Mouse (Mus musculus) stomach, postnatal 0 days (tissue): ENCODE results near the gene Adgrd1. TPM values are rescaled to one million over a fixed set of nuclear protein-coding genes. Genes with fewer than 3 reads are reported as not detected.

Experiments used
- ATAC-seq: fragments of 200-750 bp; cut with Nextera tagmentation; 2 replicates; pipeline ENCODE4 v1.8.0; 2017; ENCODE audit not compliant: low FRiP score, low TSS enrichment
- DNase-seq: peaks from one replicate; pipeline ENCODE4 v3.0.0-alpha.2; 2016; ENCODE audit warnings: low spot score
- H3K27ac ChIP-seq: fragments of 300-500 bp; sonication (generic); replicated peaks from 2 replicates; pipeline ENCODE4 v1.5.1; 2014; ENCODE audit warnings: mild to moderate bottlenecking, control low read depth
- H3K27me3 ChIP-seq: fragments of 300-500 bp; sonication (generic); 2 replicates; pipeline ENCODE4 v1.6.1; 2014; ENCODE audit warnings: low read length; ENCODE audit not compliant: control insufficient read depth, insufficient read depth
- H3K36me3 ChIP-seq: fragments of 300-500 bp; sonication (generic); 2 replicates; pipeline ENCODE4 v1.6.1; 2014; ENCODE audit warnings: low read length, mixed read lengths; ENCODE audit not compliant: control insufficient read depth, insufficient read depth
- H3K4me1 ChIP-seq: fragments of 300-500 bp; sonication (generic); replicated peaks from 2 replicates; pipeline ENCODE4 v1.6.1; 2014; ENCODE audit warnings: antibody characterized with exemption; ENCODE audit not compliant: control insufficient read depth, insufficient read depth
- H3K4me2 ChIP-seq: fragments of 300-500 bp; sonication (generic); replicated peaks from 2 replicates; pipeline ENCODE4 v1.6.1; 2014; ENCODE audit warnings: low read depth, mild to moderate bottlenecking, control low read depth, moderate library complexity
- H3K4me3 ChIP-seq: fragments of 300-500 bp; sonication (generic); 2 replicates; pipeline ENCODE4 v1.5.1; 2014; ENCODE audit warnings: low read depth, low read length, control low read depth
- H3K9ac ChIP-seq: fragments of 300-500 bp; sonication (generic); 2 replicates; pipeline ENCODE4 v1.6.1; 2014; ENCODE audit warnings: mild to moderate bottlenecking, low read length, control low read depth, mixed read lengths
- H3K9me3 ChIP-seq: fragments of 300-500 bp; sonication (generic); 2 replicates; pipeline ENCODE4 v1.6.1; 2016; ENCODE audit warnings: low read length; ENCODE audit not compliant: control insufficient read depth
- CTCF ChIP-seq: IDR thresholded peaks from 2 replicates; pipeline ENCODE4 v1.5.1; 2016; ENCODE audit warnings: antibody characterized with exemption, low read depth, mild to moderate bottlenecking, moderate library complexity
- EP300 ChIP-seq: optimal IDR thresholded peaks from 2 replicates; pipeline ENCODE3; 2016; ENCODE audit warnings: antibody characterized with exemption
- WGBS: fragments of 180-500 bp; shearing (Covaris S2); extraction: QIAGEN DNeasy Blood & Tissue Kit; methylation state at CpG from one replicate; pipeline ENCODE4 v1.1.7; 2014; 5-methylcytosine and 5-hydroxymethylcytosine counted together
- polyA plus RNA-seq: library from polyadenylated mRNA; unstranded; fragments of >200 nt; fragmentation: Nextera tagmentation; extraction: Ambion mirVana; gene quantifications from 2 replicates; pipeline ENCODE4 v1.2.1, GENCODE M21; 2015

The Adgrd1 gene
- polyA plus RNA-seq, 1 experiment from 2014 or later: 3.7 TPM

DNA sequence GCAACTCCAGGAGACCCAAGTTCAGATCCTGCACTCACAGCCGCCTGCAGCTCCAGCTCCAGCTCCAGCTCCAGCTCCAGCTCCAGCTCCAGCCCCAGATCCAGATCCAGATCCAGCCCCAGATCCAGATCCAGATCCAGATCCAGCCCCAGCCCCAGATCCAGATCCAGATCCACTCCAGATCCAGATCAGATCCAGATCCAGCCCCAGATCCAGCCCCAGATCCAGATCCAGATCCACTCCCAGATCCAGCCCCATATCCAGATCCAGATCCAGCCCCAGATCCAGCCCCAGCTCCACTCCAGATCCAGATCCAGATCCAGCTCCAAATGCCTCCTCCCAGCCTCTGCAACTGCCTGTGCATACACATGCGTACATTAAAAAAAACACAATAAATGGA lies 131.6 kb downstream of the Adgrd1 start:
- Histone ChIP-seq H3K9ac (no peak overlapping the region), H3K36me3 (no peaks in the 10 kb centered on the region), H3K4me1 (no peaks in the 10 kb centered on the region), H3K9me3 (no peaks in the 10 kb centered on the region), H3K4me2 (no peak overlapping the region), H3K4me3 (no peak overlapping the region), H3K27ac (no peak overlapping the region), H3K27me3 (no peaks in the 10 kb centered on the region)
- TF ChIP-seq CTCF: no peak
- DNase-seq (no peak), ATAC-seq (no peak)
- WGBS: 83% methylated on average over 2 of the region's 2 CpGs

DNA sequence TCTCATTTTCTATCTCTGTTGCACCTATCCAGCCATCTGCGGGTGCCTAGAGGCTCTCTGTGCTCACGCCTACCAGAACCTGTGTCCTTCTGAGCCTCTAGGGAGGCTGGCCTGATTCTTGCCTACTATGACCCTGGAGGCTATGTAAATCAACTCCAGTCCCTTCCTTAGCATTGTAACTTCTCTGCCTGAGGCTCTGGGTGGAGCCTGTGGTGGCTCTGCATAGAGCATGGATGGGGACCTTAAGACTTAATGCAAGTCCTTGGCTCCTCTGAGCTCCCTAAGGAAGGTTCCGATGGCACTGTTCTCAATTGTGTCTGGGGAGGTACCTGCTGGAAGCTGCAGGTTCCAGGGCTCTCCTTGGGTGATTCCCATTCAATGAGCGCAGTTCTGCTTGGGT lies 136.8 kb downstream of the Adgrd1 start:
- H3K9me3 ChIP-seq: no peaks in the 10 kb centered on the region
- H3K9ac ChIP-seq: no peak overlapping the region
- H3K4me1 ChIP-seq: no peaks in the 10 kb centered on the region
- no peaks in the 10 kb centered on the region for H3K36me3 ChIP-seq
- TF ChIP-seq CTCF (no peak), EP300 (no peak)
- H3K4me2 ChIP-seq: no peak overlapping the region
- 93% methylated on average over 4 of the region's 4 CpGs for WGBS
- no peak for DNase-seq
- ATAC-seq: no peak
- H3K27ac ChIP-seq: no peak overlapping the region
- no peak overlapping the region for H3K4me3 ChIP-seq
- H3K27me3 ChIP-seq: no peaks in the 10 kb centered on the region

DNA sequence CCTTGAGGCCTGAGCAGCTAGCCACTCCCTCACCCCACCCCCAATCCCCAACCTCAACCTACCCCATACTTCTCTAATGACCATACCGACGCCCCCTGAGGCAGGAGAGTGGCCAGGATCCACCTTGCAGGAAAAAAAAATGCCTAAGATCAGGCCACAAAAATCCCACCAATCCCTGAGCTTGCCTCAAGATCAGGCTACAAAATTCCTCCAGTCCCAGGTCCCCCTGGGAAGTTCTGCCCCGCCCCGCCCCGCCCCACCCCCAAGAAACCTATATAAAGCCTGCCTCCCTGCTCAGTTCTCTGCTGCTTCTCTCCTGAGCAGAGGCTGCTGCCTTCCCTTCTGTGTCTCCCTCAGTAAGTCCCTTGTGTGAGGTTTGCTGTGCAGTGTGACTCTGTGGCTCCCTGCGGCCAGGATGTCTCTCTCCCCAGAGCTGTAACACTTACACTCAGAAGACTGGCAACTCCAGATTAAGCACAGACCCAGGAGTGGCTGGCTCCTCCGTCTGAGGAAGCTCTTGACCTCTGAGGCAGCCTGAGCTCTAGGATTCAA lies 137.4 kb downstream of the Adgrd1 start:
- DNase-seq (no peak), ATAC-seq (no peak)
- Histone ChIP-seq H3K27ac (no peak overlapping the region), H3K27me3 (no peaks in the 10 kb centered on the region), H3K36me3 (no peaks in the 10 kb centered on the region), H3K9me3 (no peaks in the 10 kb centered on the region), H3K4me3 (no peak overlapping the region), H3K9ac (no peak overlapping the region), H3K4me2 (no peak overlapping the region), H3K4me1 (no peaks in the 10 kb centered on the region)
- TF ChIP-seq CTCF (no peak), EP300 (no peak)
- WGBS: 81% methylated on average over 7 of the region's 7 CpGs

- DNase-seq: no peak
- 74% methylated on average over 10 of the region's 11 CpGs for WGBS
- Histone ChIP-seq H3K27ac (no peak overlapping the region), H3K4me3 (no peak overlapping the region), H3K9ac (no peak overlapping the region), H3K9me3 (no peaks in the 10 kb centered on the region), H3K36me3 (no peaks in the 10 kb centered on the region), H3K27me3 (no peaks in the 10 kb centered on the region), H3K4me2 (no peak overlapping the region), H3K4me1 (no peaks in the 10 kb centered on the region)
- TF ChIP-seq CTCF: no peak
- no peak for TF ChIP-seq EP300
- ATAC-seq: no peak
Measured at GRCm38 (mm10) chr5:129236366-129236765, 139.8 kb downstream of the Adgrd1 start.

DNA sequence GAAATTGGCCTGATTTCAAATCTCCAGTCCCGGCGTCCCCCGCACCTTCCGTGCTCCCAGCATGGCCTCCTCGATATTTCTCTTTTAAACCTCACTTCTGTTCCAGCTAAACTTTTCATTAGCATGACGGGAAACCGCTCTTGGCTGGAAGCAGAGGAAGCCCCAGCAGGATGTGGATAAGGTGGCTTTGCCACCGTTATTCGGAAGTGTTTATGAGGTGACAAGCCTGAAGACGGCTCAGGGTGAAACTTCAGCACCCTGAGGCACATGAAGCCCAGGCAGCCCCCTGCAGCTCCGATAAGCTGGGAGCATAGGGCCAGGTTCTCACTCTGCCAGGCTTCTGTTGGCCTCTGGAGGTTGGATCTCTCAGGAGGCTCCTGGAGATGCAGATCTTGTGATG lies 145.3 kb downstream of the Adgrd1 start:
- Histone ChIP-seq H3K9me3 (no peaks in the 10 kb centered on the region), H3K36me3 (no peaks in the 10 kb centered on the region), H3K4me2 (no peak overlapping the region), H3K9ac (no peak overlapping the region), H3K4me3 (no peak overlapping the region), H3K27ac (no peak overlapping the region), H3K4me1 (no peaks in the 10 kb centered on the region), H3K27me3 (no peaks in the 10 kb centered on the region)
- ATAC-seq (no peak), DNase-seq (no peak)
- 74% methylated on average over 11 of the region's 11 CpGs for WGBS
- no peak for TF ChIP-seq EP300
- TF ChIP-seq CTCF: no peak

GRCm38 (mm10) chr5:129242265-129242664 lies 145.7 kb downstream of the Adgrd1 start:
- no peaks in the 10 kb centered on the region for H3K9me3 ChIP-seq
- H3K36me3 ChIP-seq: no peaks in the 10 kb centered on the region
- H3K27ac ChIP-seq: no peak overlapping the region
- 45% methylated on average over 3 of the region's 3 CpGs for WGBS
- ATAC-seq: no peak
- no peak overlapping the region for H3K9ac ChIP-seq
- H3K4me2 ChIP-seq: no peak overlapping the region
- H3K4me3 ChIP-seq: no peak overlapping the region
- no peaks in the 10 kb centered on the region for H3K4me1 ChIP-seq
- DNase-seq: no peak
- no peak for TF ChIP-seq CTCF
- no peak for TF ChIP-seq EP300
- H3K27me3 ChIP-seq: no peaks in the 10 kb centered on the region
